Mouse (Mus musculus) small intestine, adult 10 weeks (tissue): ENCODE results near the gene Erp44. TPM values are rescaled to one million over a fixed set of nuclear protein-coding genes. Genes with fewer than 3 reads are reported as not detected.

Experiments
- polyA plus RNA-seq: library from polyadenylated mRNA; stranded (reverse); fragments of 350-450 nt; fragmentation: Illumina TruSeq; extraction: RNeasy Lipid Tissue Mini Kit (QIAGEN cat#74804); gene quantifications from one replicate; pipeline ENCODE4 v1.2.3, GENCODE M21; 2014; ENCODE audit warnings: low replicate concordance

Erp44 gene
- 300 TPM for polyA plus RNA-seq

GRCm38 (mm10) chr4:48279498-48280134, at the start of gene Erp44, which contains the start of gene Invs:
TSS of gene Erp44 (minus strand) at chr4:48279558.
TSS of gene Invs (plus strand) at chr4:48279760.

Other genes with a start within 250 kb of the Erp44 start
- gene Nr4a3, start 234.4 kb downstream of the Erp44 start, polyA plus RNA-seq = 1.5 TPM
- 25.1 TPM for gene Stx17, start 154.6 kb downstream of the Erp44 start, polyA plus RNA-seq
- 6.9 TPM for gene Invs, start 202 bp upstream of the Erp44 start, polyA plus RNA-seq
- 25.7 TPM for gene Tex10, start 193.9 kb upstream of the Erp44 start, polyA plus RNA-seq